Mouse (Mus musculus) T-cell, adult 2 months (primary cell): ENCODE measurements around the gene Zbtb12.
A peak's percentile ranks its signal among the peaks of the same experiment; 100 is the strongest.
"Not testable (repeated sequence)": the region's sequence is repeated elsewhere in the genome, so short reads cannot be mapped to it uniquely, and the experiment has no call there.

Experiments
- DNase-seq: peaks from one replicate; pipeline ENCODE4 v3.0.0; 2022; ENCODE audit warnings: low spot score

The Zbtb12 gene

DNA sequence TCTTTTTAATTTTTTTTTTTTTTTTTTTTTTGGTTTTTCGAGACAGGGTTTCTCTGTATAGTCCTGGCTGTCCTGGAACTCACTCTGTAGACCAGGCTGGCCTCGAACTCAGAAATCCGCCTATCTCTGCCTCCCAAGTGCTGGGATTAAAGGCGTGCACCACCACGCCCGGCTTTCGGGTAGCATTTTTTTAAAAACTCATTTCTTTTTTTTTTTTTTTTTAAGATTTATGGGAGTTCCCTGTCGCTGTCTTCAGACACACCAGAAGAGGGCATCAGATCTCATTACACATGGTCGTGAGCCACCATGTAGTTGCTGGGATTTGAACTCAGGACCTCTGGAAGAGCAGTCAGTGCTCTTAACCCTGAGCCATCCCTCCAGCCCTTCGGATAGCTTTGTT, 22.7 kb downstream of the Zbtb12 start:
- not testable (repeated sequence) for DNase-seq

DNA sequence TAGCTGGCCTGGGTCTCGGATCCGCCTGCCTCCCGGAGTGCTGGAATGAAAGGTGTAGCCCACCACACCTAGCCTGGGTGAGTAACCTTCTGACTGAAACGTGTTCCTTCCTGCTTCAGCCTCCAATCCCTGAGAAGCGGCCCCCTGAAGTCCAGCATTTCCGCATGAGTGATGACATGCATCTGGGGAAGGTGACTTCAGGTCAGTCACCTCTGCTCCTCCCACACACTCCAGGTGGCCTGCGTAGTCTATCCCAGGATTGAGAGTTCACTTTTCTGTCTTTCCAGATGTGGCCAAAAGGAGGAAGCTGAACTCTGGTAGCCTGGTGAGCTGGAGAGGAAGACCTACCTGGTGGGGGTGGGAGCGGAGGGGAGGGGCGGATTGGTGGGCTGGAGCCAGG, 23.6 kb downstream of the Zbtb12 start:
- no peak for DNase-seq

DNA sequence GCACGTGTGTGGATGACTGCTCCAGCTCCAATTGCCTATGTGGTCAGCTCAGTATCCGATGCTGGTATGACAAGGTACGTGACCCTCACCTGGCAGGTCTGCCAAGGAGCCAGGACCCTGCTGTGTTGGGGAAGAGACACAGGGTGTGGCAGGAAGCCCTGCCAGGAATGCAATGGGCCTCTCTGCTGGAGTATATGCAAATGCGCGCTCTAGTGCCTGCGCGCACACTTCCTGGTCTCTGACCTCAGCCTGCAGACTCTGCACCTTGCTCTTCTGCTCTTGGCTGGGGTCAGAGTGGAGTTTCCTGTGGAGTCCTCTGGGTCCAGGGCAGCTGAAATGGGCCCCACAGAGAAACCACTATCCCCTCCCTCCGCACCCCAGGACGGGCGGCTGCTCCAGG, 31.7 kb downstream of the Zbtb12 start:
- no peak for DNase-seq

DNA sequence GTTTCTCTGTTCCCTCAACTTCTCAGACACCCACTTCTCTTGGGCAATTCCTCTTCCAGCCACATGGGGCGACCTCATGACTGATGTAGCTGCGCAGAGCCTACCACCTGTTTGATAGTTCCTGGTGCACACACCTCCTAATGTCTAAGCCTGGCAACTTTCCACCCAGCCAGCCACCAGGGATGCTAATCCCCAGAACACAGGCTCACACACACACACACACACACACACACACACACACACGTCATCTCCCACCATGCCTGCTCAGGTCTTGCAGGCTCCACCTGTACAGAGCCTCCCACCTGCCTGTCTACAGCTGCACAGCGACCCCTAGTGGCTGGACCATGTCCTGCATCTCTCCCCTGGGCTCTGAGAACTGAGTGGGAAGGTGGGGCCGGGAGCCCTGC, 32.7 kb downstream of the Zbtb12 start:
- peak; percentile 88 for DNase-seq

DNA sequence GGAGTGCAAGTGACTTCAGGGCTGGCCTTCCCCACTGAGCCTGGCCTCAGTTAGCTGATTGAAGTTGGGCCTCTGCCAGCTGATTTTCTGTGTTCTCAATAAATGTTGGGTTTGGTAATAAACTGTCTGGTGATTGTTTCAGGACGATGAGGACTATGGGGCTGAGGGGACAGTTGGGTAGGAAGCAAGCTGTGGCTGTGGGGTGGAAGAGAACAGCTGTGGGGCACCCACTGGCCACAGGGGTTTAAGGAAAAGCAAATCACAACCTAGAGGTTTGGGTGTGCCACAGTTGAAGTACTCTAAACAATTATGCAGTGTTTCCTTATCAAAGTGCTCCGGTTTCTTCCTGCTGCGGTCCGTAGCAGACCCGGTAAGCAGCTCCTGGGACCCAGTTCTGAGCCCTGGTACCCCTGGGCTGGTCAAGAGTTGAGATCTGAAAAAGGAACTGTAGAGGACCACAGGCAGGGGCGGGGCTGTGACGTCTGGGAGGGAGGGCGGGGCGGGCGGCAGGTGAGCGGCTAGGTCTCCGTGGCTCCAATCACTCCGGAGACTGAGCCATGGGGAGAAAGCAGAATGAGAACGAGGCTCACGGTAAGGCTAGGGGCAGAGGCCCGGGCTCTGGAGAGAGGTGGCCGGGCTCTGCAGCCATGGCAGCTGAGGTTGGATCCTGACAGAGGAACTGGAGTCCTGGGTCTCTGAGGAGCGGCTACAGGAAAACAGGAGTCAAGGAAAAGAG, 34.8 kb downstream of the Zbtb12 start, which contains the start of gene Slc44a4:
Gene Slc44a4, plus strand, starts transcription at position 537 of the 736 bp plus-strand sequence.
- no peak for DNase-seq

DNA sequence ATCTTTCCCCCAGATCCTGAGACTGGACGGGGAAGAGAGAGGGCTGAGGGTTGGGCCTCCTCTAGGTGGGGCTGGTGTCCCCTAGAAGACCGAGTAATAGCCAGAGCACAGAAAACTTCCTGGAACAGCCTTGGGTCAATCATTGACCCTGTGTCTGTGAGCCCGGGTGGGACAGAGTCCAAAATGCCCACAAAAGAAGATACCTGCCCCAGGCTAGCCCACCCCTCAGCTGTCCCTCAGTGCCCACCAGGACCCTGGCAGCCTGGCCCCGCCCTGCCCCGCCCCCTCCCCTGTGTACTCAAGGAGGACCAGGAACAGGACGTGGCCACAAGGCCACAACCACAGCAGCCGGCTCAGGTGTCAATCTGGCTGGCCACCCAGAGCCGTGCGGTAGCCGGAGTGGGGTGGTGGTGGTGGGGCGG, 36.1 kb downstream of the Zbtb12 start:
- DNase-seq = no peak

DNA sequence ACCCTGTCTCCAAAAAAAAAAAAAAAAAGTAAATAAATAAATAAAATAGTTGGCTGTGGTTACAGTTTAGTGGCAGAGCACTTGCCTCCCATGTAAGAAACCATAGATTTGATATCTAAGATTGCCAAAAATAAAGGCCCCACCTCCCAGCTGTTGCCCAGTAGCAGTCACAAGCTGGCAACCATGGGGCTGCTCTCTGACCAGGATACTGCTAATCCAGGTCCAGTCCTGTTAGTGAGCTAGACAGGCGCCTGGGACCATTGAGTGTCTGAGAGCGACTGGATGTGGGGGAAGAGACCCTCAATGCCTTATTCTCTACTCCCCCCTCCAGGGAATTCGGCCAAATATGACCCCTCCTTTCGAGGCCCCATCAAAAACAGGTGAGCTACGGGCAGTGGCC, 37.0 kb downstream of the Zbtb12 start:
- DNase-seq = no peak

DNA sequence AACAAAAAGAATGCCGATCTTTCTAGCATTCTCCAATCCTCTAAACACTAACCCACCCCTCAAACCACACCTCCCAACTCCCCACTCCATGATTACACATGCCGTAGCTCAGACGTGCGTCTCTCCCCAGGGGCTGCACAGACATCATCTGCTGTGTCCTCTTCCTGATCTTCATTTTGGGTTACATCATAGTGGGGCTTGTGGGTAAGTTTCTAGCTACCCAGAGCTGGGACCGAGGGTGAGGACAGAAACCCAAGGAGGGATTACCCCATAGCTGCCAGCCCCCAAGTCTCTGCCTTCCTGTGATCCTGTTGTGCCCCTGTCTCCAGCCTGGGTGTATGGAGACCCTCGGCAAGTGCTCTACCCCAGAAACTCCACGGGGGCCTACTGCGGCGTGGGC, 37.9 kb downstream of the Zbtb12 start:
- DNase-seq = no peak

DNA sequence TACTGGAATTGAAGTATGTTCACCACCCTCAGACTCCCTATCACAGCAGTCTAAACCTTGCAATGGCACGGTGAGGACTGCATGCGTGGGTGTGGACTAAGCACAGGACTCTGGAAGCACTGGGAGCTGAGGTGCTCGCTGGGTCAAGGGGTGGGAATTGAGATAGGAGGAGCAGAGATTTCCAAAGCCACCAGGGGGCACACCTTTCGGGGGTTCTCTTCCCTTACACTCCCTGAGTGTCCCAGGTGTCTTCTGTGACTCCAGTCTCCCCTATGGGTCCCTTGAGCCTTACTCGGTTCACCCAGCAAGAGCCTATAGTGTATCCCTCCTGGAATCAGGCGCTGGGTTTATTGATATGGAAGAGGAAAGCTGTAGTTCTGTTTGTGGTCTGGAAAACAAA, 43.7 kb downstream of the Zbtb12 start:
- DNase-seq = no peak

DNA sequence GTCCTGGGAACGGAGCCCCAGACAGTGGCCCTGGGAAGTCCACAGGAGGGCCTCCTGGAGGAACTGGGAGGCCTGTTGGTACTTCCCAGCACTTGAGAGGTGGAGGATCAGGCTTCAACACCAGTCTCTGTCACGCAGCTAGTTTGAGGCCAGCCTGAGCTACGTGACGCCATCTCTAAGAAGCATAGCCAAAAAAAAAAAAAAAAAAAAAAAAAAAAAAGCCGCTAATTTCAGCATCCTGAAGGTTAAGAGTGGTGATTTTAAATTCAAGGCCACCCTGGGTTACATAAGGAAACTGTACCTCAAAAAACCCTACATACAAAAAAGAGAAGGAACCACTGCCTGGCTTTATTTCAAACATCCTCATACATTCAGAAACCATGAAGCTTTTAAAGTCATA, 45.0 kb downstream of the Zbtb12 start:
- no peak for DNase-seq

DNA sequence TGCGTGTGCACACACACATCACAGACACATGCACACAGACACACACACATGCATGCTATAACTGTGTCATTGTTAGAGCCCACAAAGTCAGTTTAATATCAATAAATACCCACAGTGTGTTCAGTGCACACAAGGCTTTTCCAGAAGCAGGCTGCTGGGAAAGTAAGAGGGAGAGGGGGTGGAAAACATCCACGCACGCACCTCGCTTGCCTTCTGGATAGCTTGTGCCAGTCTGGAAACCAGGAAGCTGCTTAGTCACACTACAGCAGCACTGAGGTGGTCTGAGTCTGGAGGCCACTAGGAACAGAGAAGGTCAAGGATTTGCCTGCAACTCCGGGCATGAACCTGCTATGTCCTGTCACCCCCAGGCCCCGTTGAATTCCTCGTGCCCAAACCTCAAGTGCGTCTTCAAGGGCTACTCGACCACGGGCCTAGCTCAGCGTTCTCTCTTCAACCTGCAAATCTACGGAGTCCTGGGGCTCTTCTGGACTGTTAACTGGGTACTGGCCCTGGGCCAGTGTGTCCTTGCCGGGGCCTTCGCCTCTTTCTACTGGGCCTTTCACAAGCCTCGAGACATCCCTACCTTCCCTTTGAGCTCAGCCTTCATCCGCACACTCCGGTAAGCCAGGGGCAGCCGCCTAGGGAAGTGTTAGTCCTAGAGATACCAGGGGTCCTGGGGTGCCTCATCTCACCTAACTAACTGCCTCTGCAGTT, 48.2 kb downstream of the Zbtb12 start:
- no peak for DNase-seq

DNA sequence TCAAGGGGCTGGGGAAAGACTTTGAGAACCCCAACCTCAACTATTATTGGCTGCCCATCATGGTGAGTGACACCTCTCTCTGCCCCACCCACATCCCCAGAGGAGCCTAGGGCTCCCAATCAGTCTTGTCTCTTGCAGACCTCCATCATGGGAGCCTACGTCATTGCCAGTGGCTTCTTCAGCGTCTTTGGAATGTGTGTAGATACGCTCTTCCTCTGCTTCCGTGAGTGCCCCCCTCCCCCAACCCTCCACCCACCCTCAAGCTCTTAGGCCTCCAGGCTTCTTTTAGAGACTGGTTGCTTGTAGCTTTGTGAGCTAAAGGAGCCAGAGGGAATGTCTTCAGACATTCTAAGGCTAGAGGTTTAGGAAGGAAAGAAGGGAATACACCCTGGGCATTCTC, 49.6 kb downstream of the Zbtb12 start:
- DNase-seq = no peak

DNA sequence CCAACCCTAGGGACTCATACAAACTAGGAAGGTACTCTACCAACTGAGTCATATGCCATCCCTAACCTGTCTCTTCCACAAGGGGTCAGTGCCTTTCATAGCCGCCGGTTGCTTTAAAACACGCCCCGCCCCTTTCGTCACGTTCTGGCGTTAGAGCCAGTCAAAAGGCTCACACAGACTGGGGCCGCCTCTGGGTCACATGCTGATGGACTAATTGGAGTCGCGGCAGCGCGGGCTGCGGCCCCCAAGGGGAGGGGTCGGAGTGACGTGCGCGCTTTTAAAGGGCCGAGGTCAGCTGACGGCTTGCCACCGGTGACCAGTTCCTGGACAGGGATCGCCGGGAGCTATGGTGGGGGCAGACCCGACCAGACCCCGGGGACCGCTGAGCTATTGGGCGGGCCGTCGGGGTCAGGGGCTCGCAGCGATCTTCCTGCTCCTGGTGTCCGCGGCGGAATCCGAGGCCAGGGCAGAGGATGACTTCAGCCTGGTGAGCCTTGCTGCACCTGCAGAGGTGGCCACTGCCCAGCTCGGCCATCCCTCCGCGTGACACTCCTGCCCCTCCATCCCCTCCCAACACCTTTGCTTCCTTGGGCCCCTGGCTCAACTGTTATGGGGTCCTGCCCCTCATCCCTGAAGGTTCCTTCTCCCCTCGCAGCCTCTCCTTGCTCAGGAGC, 51.9 kb downstream of the Zbtb12 start, which contains the start of gene Neu1:
Gene Neu1, plus strand, starts transcription at position 193 of the 674 bp plus-strand sequence.
- peak; percentile 96 for DNase-seq

DNA sequence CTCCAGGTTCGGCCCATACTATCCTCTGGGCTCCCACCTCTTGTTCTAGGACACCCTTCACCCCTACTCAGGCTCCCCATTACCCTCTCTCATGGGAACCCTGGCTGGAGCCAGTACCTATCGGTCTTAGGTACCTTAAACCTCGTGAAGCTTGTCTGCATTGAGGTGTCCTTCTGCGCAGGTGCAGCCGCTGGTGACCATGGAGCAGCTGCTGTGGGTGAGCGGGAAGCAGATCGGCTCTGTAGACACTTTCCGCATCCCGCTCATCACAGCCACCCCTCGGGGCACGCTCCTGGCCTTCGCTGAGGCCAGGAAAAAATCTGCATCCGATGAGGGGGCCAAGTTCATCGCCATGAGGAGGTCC, 52.4 kb downstream of the Zbtb12 start:
- peak; percentile 53 for DNase-seq

DNA sequence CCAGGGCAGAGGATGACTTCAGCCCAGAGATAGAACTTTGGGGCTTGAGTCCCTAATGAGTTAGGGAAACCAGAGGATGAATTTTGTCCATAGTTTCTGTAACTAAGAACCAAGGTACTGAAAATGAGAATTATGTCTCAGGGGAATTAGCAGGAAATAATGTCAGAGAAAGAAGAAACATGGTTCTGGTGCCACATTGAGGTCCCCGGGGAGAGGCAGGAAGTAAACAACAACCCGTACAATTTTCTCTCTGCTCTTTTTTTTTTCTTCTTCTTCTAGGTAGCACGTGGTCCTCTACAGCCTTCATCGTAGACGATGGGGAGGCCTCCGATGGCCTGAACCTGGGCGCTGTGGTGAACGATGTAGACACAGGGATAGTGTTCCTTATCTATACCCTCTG, 53.0 kb downstream of the Zbtb12 start:
- DNase-seq = peak; percentile 45

DNA sequence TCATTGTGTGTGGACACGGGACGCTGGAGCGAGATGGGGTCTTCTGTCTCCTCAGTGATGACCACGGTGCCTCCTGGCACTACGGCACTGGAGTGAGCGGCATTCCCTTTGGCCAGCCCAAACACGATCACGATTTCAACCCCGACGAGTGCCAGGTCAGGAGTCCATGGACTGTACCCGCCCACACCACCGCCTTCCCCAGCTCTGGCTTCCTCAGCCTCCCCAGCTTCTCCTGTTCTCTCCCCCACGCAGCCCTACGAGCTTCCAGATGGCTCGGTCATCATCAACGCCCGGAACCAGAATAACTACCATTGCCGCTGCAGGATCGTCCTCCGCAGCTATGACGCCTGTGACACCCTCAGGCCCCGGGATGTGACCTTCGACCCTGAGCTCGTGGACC, 54.7 kb downstream of the Zbtb12 start:
- DNase-seq = no peak

DNA sequence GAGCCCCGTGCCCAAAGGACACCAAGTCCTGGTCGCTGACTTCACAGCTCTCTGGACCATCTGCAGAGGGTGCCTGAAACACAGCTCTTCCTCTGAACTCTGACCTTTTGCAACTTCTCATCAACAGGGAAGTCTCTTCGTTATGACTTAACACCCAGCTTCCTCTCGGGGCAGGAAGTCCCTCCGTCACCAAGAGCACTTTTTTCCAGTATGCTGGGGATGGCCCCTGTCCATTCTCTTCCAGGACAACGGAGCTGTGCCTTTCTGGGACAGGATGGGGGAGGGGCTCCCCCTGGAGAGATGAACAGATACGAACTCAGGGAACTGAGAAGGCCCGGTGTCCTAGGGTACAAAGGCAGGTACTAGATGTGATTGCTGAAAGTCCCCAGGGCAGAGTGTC, 55.5 kb downstream of the Zbtb12 start:
- DNase-seq = no peak

DNA sequence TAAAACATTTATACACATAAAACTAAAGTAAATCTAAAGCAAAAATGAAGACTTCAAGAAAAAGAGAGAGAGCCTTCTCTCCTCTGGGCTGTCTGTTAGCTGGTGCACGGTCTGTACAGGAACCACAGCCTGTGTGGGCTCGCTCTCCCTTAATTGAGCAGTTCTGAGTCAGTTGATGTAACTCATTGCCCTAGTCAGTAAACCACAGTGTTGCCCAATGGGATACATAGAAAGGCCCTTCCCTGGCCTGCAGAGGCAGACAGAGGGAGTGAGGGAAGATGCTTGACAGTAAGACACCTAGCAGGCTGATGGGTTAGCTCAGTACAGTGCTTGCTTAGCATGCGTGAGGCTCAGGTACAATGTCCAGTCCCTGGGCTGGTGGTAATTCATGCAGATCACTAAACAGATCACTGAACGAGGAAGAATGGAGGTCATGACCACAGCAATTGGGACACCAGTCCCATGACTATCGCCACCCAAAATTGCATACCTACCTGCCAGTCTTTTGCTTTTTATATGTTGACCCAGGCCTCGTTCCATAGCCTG, 58.8 kb downstream of the Zbtb12 start:
- no peak for DNase-seq

DNA sequence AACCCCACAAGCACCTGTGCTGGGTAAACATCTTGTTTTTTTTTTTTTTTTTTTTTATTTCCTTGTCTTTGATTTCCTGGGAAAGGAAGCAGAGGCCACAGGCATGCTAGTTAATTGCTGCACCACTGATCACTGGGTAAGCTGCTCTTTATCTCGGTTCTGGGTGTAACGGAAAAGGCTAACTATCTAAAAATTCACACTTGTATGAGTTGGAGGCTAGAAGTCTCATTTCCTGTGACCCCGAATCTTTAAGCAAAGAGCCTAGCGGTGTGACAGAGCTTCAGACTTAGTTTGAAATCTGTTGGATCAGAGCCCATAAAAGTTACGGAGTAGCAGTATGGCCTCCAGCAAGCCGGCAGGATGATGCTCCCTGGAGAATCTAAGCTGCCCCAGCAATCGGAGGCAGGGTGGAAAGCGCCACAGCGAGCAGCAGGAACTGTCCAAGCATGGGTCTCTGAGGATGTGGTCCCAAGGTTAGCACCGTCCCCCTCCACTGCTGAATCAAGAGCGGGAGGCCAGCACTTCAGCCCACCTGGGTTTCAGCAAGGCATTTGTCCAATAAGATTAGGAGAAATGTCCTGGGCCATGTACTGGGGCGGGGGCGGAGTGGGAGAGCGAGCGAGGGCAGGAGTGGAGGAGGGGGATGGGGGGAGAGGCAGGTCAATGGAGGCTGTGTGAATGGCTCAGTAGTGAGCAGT, 62.2 kb downstream of the Zbtb12 start:
- DNase-seq = no peak

DNA sequence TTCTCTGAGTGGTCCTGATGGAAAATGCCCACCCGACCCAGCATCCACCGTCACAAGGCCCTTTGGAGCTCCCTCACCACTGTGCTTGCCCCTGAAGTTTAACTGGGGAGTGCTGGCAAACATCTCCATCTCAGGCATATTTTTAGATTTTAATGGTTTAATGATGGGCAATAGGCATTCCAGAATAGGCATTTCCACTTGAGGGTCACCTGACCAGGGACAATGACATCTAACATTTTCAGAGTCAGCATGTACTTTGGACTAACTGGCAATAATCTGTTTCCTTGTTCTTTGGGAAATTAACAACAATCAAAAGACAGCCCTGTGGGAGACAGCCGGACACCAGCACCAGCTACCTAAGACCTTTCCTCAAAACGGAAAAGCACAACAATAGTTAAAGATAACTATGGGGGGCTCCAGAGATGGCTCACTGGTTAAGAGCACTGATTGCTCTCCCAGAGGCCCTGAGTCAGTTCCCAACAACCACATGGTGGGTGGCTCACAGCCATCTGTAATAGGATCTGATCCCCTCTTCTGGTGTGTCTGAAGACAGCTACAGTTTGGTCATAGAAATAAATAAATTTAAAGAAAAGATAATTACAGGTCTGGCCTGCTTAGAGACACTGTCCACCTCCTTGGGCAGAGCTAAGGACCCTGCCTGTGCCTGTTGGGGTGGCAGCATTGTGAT, 64.0 kb downstream of the Zbtb12 start:
- no peak for DNase-seq

DNA sequence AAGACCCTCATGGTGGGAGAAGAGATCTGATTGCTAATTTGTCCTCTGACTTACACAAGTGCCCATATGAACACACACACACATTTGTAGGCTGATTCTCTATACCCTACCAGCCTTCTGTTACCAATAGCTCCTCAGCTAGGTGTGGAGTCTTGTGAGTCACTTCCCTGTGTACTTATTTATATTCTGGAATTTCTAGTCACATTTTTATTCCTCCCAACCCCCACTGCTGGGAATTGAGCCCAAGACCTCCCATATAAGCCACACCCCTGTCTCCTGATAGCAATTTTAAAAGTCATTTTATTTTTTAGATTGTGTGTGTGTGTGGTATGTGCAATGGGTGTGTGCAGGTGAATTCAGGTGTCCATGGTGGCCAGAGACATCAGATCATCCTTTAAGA, 65.1 kb downstream of the Zbtb12 start:
- DNase-seq = no peak
